Mouse (Mus musculus) megakaryocyte progenitor cell, adult 5-6 weeks (primary cell): ENCODE measurements around the gene Gm20388. TPM values are rescaled to one million over a fixed set of nuclear protein-coding genes. Genes with fewer than 3 reads are reported as not detected.
A peak's percentile ranks its signal among the peaks of the same experiment; 100 is the strongest.
"Not testable (repeated sequence)": the region's sequence is repeated elsewhere in the genome, so short reads cannot be mapped to it uniquely, and the experiment has no call there.

Source experiments
- ATAC-seq: replicated peaks from 2 replicates; pipeline ENCODE4 v1.8.0; 2016; ENCODE audit warnings: mild to moderate bottlenecking, moderate TSS enrichment, inconsistent platforms; ENCODE audit not compliant: poor library complexity
- total RNA-seq, 2 experiments: library from RNA; stranded (forward) in 1 of 2; stranded (reverse) in 1 of 2; fragments of 157-497, 149-512 nt in 1 of 2; fragments of 200-1000 nt in 1 of 2; gene quantifications; 2 replicates each; pipeline versions ENCODE4 v1.2.3 to v1.2.4; 2015 to 2017

Gene Gm20388
- total RNA-seq, 2 experiments from 2014 or later = 18.6 TPM; not detected in 1

DNA sequence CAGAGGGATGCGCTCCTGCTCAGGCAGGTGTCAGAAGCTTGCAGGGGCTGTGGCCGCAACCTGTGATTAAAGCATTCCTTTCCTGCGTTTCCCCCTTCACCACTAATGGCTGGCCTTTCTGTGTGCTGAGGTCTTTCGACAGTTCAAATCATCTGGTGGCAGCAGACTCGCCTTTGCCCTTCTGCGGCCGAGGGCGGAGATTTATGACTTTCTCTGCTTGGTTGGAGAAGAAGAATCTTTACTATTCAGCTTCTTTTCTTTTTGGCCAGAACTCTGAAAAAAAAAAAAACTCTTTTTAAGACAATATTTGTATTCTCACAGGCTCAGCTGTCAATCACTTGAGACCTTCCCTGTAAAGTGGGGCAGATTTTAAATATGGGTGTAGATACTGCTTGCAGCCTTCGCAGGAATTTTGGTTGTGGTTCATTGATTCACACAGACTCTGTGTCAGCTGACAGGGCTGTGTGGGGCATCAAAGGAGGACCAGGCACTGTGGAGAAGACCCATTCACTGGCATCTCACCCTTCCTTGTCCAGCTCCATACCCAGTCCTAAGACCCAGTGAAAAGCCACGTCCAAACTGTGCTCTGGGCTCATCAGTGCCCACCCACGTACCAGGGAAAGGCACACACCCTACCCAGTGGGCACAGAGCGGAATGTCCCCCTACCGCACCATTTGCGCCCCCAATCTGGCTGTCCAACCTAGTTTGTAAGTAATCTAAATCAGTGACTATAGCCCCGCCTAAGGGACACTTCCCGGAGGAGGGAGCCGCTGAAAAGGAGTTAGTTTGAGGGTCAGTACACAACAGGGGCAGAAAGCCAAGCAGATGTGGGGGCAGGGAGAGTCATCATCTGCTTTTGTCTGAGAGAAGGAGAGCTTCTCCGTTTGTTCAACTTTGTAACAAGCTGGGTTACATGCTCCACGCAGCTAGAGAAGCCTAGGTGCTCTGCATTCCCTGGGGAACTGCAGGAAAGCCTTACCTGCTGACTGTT is 845.0 kb downstream of the Gm20388 start:
- no peak for ATAC-seq

DNA sequence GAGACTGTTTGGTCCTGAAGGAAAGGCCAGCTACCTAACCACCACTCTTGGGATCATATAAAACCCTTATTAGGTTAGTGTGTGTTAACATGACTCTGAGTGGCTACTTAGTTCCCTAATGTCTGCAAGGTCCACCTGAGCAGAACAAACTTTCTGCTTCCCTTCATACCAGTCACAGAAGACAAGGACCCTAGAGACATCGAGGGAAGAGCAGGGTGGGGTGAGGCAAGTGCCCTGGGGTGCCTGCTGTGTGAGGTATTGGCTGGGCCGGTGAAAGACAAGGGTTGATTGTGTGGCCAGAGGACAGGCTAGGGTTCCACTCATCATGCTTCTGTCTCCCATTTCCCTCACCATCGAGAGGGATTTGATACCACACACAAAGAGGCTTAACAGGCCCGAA is 847.4 kb downstream of the Gm20388 start:
- no peak for ATAC-seq

DNA sequence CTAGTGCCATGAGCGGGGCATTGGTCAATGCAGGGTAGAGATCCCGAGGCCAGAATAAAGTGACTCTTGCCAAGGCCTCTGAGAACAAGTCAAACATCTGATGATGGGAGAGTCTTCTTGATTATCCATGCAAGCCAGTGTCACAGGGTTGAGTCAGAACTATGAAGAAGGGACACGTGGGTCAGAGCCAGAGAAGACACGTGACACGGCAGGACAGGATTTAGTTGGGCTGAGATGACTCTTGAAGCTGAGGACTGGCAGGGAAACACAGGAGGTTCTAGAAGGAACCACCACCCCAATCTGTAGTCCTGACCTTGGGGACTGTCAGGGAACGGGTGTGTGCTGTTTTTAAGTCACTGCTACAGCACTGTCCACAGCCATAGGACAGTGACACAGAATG is 849.2 kb downstream of the Gm20388 start:
- no peak for ATAC-seq

DNA sequence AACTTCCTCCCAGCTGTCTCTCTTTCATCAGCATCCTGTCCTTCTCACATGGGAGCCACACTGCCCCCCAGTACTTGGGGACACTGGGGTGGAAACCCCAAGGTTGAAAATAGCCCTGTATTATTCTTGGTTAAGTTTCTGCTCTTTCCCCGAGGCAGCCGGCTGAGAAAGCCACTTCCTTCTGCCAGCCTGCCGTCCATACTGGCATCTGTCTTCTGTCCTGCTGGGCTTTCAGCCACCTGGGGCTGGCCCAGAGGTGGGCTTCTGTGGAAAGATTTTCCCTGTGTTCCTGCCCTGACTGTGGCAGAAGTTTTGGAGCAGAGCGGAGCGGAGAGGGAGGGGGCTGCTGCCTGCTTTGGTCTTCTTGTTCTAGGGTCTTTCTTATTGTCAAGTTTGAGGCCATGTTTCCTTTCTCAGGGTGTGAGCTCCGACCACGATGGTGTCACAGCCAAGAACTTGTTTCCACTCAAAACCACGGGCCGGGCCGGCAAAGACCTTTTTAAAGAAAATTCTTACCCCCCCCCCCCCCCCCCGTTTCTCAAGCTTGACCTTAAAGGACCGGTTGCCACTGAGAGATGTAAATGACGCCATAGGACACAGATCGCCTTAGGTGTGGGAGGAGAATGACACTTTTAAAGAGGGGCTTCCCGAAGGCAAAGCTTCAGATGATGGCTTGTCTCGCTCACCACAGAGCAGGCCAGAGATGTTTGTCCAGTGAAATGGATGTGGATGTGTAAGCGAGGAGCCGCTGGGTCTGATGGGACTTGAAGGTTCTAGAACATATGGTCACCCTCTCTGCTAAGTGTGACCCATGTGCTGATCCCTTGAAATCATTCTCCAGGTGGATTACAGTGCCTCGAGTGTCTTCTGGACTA is 849.9 kb downstream of the Gm20388 start:
- peak; percentile 32; the same call in 1 of the 2 replicates for ATAC-seq

DNA sequence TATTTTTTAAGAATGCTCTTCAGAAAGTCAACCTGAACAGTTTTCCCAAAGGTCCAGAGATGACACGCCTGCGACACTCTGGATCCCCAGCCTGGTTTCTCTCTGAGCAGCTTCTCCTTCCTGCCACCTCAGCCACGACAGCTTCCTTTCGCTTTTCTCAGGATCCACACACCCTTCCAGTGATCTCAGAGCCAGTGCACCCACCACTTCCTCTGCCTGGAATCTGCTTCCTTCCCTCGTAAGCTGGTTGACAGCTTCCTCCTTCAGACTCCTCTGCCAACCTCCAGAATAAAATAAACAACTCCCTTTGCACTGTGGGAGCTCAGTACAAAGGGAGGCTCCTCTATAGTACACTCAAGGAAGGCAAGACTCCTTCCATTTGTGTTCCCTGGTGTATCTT is 852.6 kb downstream of the Gm20388 start:
- peak; percentile 68 for ATAC-seq

DNA sequence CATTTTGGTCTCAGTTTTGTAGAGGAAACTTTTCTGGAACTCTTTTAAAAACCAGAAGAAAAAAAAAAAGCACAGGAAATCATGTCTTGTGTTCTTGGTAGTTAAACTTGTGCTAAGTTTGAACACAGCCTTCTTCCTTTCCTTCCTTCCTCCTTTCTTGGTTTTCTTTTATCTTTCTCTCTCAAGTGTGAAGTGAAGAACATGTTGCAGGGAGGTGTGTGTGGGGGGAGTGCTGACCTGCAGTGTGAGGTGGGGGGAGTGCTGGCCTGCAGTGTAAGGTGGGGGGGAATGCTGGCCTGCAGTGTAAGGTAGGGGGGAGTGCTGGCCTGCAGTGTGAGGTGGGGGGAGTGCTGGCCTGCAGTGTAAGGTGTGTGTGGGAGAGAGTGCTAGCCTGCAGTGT is 854.0 kb downstream of the Gm20388 start:
- no peak for ATAC-seq

DNA sequence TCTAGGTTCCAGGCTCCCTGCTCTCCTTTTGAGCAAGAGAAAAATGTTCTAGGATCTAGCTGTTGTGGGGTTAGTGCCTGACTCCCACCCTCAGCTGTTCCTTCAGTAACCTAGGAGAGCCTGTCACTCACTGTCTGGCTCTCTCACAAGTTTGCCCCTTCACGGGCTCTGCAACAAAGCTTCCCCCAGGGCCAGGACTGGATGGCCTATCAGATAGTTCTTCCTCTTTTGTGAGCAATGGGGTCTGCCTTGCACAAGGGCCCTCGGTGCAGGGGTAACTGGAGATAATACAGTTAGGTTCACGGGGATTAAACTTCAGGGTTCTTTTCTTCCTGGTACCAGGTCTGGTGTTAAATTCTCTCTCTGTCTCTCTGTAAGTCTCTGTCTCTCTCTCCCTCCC is 856.0 kb downstream of the Gm20388 start:
- ATAC-seq = peak; percentile 70

DNA sequence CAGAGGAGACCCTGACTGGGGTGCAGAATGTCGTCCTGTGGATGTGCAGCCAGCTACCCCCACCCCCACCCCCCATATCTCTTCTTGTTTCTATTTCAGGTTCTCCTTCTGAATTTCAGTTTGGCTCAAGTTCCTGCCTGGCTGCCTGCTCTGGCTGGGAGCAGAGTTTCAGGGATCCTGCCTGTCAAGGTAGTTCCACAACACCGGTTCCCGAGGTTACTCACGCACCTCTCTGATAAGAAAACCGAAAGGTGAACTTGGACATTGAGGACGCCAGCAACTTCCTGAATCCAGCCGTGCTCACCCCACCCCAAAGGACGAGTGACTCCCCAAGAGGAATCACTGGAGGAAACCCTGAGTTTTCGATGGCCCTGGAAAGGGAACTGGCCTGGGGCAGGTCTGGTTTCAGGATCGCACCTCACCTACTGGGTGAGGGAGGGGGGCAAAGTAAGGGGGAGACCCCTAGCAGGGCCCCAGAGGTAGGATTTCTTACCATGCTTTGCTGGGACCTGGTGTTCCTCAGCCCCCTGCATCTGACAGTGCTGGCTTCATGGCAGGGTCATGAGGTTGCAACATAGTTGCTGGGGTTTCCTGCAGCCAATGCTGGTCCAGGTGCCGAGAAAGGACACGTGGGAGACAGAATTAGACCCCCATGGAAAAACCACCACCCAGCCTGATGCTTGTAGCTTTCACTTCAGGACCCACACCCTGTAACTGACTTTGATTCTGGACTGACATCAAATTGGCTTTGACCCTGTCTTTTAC is 858.0 kb downstream of the Gm20388 start:
- ATAC-seq = peak; percentile 26; the same call in 1 of the 2 replicates

DNA sequence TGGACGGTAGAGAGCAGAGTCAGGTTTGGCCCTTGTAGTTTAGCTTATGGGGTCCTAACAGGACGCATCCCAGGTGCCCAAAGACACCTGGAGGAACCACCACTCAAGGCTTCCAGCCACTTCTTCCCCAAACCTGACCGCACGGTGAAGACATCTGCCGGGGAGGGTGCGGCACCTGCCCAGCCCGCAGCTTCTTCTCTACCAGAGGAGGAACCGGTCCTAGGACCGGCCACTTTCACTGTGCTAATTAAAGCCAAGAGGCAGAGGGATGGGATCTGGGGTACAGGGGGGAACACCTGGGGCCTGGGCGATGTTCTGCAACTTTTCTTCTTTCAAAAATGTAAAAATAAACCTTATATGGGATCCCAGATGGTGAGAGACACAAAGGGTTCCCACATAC is 866.5 kb downstream of the Gm20388 start:
- ATAC-seq = no peak; the same call in 1 of the 2 replicates

DNA sequence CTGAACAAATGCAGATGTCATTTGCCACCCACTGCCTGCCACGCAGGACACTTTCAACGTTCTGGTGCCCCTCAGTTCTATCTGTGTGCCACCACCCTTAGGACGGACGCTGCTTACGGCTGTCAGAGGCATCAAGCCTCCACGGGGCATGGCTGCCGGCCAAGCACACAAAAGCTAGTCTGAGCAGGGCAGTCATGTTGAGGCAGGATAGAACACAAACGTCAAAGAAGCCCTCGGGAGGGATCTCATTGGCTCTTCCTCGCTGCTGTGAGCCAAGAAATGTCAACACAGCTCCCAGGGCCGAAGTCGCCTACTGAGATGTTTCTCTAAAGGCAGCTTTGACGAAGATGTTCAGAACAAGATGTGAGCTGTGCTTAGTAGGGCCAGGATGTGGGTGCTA is 867.1 kb downstream of the Gm20388 start:
- ATAC-seq = no peak

DNA sequence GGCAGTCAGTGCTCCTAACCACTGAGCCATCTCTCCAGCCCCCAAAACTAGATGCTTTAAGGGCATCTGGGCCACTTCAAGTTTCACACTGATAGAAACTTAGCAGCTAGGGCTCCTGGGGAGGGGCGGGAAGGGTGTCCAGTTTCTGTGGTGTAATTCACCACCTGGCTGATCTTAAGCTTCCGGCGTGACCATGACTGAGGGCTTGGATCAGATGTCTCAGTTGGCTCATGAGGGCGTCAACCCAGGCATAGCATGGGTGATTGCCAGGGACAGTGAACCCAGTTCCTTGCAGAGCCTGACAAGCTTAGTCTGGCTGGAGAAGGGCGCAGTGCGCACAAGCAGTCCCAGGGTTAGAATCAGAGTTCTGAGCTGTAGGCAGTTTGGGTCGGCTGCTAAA is 868.5 kb downstream of the Gm20388 start:
- ATAC-seq = no peak

DNA sequence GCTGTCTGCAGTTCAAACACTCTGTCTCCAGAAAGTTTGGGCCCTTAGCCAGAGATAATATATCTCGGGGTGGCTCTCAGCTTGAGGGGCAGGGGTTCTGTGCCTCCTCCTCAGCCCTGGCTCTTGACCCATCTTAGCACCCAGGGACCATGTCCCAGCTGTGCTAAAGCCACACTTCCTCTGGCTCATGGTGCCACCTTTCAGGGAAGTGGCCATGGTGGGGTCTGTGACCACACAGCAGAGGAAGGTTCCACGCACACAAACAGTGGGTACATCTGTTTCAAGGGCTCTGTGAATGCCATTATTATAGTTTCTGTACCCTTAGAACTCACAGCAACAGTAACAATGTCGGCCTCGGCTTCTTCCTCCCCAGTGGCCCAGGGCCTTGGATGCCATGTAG is 873.1 kb downstream of the Gm20388 start:
- peak; percentile 35; the same call in 1 of the 2 replicates for ATAC-seq

DNA sequence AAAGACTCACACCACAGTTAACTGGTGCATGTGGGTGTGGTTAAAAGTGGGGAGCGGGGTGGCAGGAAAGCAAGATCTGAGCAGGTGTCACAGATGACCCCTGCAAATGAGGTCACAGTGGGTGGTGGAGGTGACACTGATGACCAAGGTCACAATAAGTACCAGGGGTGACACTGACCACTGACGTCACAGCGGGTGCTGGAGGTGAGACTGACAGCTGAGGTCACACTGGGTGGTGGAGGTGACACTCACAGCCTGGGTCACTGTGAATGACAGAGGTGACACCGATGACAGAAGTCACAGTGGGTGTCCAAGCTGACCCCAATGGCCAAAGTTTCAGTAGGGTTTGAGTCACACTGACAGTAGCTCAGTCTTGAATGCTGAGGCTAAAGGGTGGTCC is 876.1 kb downstream of the Gm20388 start:
- no peak for ATAC-seq

DNA sequence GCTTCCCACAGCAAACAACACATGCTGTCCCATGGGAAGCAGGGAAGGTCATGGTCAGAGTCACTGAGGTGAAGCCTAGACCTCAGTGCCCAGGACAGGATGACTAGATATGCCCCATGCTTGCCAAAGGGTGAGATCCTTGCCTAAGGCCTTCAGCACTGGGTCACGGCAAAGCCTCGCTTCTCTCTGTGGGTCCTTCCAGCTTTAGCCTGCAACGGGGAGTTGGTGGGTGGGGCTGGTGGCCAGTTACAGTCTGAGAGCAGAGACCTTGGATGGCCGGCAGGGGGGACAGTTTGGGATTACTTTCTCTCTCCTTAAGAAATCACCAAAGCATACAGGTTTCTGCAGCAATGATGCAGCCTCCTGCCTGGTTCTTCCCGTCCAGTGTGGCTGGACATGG is 877.0 kb downstream of the Gm20388 start:
- no peak for ATAC-seq

DNA sequence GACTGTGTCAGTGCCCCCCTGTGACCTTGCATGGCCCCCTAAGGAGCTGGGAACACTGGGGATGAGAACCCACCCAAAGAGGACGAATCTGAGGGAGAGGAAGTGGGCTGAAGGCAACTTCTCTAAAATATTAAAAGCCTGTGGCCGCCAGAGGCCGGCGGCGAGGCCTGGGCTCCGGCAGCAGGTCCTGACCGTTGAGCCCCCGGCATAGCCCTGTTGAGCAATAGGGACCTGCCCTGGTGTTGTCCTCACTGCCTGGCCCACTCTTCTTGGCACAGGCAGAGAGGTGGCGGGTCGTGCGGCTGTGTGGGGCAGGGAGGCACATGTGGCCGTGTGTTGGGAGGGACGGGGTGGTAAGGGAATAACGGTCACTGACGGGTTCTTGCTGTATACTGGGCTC is 882.1 kb downstream of the Gm20388 start:
- peak; percentile 84 for ATAC-seq

DNA sequence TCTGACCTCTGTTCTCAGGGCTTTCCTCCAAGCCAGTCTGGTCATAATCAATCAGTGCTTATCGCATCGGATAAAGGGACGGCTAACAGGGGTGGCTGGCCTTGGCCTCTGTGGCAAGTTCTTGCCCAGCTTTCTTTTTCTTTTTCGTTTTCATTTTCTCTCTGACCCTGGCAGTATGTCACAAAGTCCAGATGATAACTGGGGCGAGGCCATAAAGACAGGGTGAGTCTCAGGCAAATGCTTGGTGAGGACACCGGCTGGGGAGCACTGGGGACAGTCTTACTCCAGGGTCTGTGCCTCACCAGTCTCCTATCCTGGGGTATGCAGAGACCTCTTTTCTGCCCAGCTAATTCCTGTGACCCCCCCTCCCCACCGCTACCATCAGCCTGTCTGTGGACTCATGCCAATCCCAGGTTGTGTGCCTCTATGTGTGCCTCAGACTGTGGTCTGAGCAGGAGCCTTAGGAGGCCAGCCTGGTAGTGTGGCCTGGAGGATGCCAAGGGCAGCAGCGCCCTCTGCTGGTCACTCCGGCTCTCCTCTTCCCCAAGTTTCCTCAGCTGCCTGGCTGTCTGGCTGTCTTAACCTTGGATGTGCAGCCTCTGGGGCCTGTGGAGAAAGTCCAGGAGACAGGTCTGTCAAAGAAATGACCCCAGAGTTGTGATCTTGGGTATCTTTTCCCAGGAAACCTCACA is 885.4 kb downstream of the Gm20388 start:
- ATAC-seq = peak; percentile 69

DNA sequence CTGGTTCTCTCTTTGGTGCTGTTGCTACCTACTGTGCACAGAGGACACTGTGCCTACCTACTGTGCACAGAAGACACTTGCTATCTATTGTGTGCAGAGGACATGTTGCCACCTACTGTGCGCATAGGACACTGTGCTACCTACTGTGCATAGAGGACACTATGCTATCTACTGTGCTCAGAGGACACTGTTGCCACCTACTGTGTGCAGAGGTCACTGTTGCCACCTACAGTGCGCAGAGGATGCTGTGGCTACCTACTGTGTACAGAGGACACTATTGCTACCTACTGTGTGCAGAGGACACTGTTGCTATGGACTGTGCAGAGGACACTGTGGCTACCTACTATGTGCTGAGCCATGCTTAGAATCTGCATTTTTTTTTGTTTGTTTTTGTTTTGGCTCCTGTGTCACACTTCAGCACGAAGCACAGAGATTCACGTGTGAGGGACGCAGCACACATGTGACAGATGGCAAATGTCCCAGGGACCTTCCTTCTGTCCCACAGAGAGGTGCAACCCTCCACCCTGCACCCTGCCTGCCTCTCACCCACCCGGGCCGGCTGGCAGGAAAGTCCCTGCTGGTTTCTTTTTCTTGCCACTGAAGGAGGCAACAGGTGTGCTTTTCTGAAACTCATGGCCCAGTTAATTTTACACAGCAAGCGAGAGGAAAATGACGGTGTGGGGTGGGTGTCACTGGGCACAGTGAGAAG is 886.5 kb downstream of the Gm20388 start:
- no peak for ATAC-seq

DNA sequence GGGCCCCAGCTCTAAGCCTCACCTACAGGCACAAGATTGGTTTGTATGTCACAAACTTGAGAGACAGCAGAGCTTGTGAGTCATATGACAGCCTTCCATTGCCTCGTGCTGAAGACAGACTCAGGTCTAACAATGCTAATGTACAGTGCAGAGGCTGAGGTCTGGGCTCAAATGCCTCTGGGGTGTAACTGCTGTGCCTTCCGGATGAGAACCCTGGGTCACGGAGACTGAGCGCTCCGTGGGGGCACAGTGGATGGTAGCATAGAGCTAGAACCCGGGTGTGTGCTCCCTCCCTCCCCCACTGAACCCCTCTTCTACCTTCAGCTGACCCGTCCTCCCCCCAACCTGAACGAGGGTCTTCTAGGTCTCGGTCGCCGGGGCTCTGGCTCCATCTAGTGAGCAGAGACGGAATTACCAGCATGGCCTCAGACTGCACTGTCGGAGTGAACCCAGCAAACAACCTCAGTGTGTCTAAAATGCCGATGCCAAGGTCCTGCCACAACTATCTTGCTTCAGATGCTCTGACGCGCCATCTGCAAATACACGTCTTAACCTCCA is 889.7 kb downstream of the Gm20388 start:
- peak; percentile 54 for ATAC-seq

DNA sequence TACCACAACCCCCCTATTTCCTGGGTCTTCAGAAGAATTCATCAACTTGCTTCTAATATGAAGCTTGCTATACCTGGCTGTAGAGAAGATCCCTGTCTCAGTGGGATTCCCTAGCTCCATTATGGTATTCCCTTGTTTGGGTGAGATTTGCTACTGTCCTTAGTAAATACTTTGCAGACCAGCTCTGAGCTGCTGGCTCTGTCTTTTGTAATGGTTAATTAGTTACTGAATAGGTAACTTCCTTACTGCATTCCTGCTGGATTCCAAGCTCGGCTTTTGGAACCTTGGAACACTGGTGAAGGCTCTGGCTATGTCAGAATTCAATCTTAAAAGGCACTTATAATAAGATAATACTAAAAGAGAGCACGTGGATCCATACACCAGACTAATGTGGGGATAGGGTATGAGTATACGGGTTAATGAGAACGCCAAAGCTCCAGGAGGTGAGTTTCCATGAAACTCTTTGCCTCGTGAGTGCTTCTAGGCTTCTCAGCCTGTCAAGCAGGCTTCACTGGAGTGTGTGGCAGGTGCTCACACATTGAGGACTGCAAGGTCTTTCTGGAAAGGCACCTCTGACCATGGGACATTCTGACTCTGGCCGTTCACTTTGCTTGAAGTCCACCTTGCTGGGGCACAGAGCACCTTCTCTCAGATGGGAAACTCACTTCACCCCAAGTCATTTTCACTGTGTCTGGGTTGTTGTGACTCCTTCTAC is 893.2 kb downstream of the Gm20388 start:
- not testable (repeated sequence) for ATAC-seq
